Mouse (Mus musculus) gastrocnemius, postnatal 10 days (tissue): ENCODE data around the gene 2010315B03Rik. TPM values are rescaled to one million over a fixed set of nuclear protein-coding genes. Genes with fewer than 3 reads are reported as not detected.

Experiments
- DNase-seq: peaks from one replicate; pipeline ENCODE4 v3.0.0; 2021; ENCODE audit warnings: mixed read lengths
- long read RNA-seq, 2 experiments: library from polyadenylated mRNA; stranded (forward); transcript quantifications; one replicate each; pipeline ENCODE4 v2.0.0; 2021
- total RNA-seq, 2 experiments: library from RNA; stranded (reverse); gene quantifications; 2 replicates each; pipeline ENCODE4 v1.2.3; 2021

2010315B03Rik gene
- total RNA-seq, result 10 to 100 TPM in 1 of 2 experiments, 1 to 10 TPM in 1; 9.6 to 12.6 TPM
- long read RNA-seq, experiment 1, partial matches to known transcripts, result 0 of 5 reads
- long read RNA-seq, experiment 1, other reads (novel, unspliced or antisense), result 1 of 5 reads
- long read RNA-seq, experiment 2, partial matches to known transcripts, result 0 of 3 reads
- long read RNA-seq, experiment 2, other reads (novel, unspliced or antisense), result 0 of 3 reads

DNA sequence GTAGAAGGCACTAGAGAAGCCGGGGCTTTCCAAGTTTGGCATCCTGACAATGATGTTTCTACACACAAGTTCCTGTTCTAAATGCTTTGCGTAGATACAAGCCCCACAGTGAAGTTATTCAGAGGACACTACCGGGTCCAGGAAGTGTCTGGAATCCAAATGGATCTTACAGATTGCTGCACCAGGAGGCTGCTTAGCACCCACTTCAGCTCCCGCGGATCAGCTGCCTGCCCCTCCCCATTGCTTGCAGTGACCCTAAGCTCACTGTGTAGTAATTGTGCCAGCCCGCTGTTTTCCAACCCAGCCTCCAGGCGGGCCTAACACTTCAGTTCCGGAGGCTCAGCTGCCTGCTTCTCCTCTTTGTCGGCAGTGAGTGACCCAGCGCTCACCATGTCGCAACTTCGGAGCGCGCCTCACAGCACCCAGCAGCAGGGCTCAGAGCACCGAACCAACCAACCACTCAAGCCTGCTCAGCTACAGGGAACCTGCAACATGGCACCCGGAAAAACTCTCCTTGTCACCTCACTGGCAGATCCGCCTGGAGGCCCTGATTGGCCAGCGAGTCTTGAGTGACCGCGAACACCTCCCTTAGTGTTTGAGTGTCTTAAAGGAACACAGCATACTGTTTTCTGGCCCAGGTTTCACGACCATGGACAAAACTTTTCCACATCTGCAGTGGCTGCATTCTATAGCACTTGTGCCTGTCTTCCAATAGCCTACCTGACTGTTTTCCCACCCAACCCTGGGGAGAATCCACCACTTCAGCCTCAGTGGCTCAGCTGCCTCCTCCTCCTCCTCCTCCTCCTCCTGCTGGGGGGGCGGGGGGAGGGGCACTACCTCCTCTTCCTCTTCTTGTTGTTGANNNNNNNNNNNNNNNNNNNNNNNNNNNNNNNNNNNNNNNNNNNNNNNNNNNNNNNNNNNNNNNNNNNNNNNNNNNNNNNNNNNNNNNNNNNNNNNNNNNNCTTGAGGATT, at the start of gene 2010315B03Rik:
Gene 2010315B03Rik (minus strand): TSS at position 526 of the 972 bp plus-strand sequence.
- DNase-seq, result peak; percentile 72

DNA sequence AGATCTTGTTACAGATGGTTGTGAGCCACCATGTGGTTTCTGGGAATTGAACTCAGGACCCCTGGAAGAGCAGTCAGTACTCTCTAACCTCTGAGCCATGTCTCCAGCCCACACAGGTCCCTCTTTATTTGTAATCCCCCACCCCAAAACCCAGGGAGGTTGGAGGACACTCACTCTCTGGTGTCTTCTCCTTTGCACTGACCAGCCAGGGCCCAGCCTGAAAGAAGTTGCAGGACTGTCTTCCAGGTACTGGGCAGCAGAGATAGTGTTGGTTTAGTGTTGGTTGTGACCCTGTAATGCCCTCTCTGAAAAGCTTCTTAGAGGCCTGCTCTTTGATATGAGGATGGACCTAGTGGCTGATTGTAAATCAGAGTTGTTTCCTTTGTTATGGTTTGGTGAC, 994 bp downstream of the 2010315B03Rik start:
- DNase-seq, result no peak

DNA sequence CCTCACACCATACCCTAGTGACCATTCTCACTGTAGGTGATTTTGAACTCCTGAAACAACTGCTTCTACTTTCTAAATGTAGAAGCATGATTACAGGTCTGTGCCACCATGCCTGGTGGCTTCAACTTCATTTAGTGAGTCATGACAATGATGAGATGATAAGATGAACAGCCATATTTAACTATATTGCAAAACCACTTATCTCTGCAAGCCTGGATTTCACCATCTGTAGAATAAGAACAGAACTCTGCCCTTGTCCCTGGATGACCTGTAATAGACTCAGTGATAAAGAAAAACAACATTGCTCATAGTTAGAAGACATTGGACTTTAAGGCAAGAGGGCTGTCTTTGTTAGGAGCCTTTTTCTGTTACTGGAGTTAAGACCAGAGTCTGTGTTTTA, 24.2 kb downstream of the 2010315B03Rik start:
- DNase-seq, result no peak

DNA sequence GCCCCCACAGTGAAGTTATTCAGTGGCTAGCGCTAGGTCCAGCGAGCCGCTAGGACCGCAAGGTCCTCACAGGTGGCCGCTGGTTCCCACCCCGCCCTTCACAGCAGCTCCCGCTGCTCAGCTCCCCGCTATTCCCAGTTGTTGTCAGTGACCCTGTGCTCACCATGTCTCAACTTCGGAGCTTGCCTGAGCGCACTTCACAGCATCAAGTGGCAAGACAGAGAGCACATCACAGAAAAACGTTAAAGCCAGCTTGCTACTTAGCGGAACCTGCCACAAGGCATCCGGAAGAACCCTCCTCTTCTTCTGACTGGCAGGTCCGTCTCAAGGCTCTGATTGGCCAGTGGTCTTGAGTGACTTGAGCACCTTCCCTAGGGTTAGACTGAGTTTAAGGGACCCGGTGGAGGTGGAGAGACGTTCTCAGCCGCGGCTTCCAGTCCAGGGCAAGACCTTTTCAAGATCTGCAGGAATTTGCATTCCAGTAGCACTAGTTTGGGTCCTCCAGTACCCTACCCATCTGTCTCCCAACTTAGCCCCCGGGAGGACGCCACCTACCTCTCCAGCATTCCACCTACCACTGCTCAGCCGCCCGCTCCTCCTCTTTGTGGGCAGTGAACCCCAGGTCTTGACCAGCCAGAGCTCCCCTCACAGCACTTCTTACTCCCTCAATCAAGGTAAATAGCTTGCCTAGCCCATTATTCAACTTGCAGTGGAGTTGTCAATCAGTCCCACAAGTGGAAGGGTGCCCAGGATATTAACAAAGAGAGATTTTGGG, 30.4 kb downstream of the 2010315B03Rik start:
- peak; percentile 68 for DNase-seq

DNA sequence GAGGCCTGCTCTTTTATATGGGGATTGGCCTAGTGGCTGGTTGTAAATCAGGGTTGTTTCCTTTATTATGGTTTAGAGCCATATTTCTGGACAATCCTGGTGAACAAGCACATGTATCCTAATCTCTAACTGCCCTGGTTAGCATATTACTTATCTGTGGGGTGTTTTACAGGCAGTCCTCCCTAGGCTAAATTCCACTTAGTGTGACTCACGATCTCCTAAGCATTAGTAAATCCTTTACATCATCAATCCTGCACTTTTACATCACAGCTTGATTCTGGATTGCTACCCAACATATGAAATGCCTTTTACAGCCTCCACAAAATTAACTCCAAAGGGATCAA, 31.1 kb downstream of the 2010315B03Rik start:
- no peak for DNase-seq

DNA sequence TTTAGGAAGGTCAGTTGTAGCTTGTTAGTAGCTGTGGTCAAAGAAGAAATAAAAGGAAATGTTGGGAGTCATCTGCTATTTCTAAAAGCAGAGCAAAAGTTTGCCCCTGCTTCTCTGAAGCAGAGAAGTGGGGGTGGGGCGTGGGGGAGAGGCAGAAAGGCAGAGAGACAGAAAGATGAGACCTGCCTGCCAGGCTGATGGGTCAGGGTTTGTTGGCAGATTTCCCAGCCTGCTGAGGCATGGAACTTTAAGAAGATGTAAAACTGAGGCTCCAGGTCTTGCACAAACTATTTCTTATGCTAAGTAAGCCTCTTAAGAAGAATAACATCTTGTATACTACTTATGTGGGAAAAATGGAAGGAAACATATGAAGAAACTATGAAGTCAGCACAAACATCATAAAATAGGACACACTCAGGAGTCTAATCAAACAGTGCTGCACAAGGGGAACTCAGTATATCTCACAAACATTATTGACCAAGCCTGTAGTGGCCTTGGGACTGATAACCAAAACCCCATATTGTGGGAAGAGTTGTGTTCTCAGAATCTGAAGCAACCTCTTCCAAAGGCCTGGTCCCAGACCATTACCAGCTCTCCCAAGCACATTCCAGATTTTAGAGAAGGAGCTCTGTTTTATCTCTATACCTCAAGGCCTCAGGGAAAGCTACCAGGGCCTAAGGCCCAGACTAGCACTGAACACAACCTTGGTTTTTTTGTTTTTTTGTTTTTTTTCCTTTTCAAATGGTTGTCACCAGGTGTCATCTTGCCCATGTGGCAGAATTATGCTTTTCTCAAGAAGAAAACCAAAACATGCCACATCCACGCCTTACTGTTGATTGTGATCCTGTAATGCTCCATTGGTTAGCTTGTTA, 31.7 kb downstream of the 2010315B03Rik start:
- DNase-seq, result peak; percentile 23

DNA sequence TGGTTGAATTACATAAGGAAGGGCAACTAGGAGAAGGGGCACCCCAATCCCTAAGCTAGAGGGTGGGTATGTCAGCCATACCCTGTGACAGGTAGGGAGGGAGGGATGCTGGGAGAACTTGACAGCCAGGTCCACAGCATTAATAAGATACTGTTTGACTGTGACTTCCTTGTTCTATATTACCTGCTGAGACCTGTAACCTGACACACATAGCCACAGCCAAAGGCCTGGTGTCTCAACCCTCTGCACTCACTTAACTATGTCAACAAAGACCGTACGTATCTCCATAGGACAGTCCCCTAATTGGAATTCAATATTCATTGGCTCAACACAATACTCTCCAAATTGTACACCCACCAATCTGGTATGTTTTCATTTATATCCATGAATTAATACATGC, 33.2 kb downstream of the 2010315B03Rik start:
- DNase-seq, result no peak

DNA sequence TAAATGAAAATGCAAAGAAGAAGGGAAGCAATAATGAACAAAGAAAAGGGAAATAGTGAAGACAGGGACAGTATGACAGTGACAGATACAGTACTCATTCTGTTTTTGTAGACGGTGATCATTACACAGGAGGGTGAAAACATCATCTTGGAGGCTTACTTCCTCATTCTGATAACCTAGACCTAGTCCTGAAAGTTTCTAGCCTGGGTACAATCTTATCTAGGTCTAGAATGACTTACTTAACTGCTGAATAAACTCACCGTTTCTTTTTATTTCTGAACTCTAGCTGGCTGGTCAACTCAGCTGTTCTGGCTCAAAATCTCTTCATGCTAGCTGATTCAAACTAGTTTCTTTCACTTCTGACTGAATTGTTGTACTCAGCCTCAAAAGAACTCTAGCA, 37.4 kb downstream of the 2010315B03Rik start:
- no peak for DNase-seq

DNA sequence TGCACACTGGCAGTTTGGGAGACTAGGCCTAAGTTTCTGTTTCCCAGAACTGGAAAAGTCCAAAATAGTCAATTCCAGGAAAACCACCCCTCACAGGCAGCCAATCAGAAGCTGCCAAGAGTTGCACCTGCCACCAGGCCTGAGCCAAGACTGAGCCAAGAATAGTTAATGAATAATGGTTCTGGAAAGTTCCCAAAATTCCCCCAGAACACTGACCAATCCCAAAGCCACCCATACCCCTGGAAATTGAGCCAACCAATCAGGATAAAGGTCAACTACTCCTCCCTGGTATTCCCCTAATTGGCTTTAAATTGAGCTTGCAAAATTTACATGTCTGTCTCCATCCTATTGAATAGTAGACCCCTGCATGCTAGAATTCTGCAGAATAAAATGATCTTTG, 39.3 kb downstream of the 2010315B03Rik start:
- DNase-seq, result no peak

DNA sequence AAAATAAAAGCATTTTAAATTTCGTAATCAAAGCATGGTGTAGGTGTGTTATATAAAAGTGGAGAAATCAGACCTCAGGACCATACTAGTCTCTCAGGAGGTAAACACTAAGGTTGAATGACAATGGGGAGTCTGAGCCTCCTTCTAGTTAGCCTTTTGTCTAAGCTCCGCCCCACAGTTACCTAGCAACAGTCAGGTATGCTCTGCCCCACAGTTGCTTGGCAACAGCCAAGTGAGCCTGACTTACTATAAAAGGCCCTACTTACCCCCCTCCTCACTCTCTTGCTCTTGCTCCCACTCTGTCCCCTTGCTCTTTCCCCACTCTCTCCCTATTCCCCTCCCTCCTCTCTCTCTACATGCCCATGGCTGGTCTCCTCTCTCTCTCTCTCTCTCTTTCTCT, 44.6 kb downstream of the 2010315B03Rik start:
- no peak for DNase-seq

DNA sequence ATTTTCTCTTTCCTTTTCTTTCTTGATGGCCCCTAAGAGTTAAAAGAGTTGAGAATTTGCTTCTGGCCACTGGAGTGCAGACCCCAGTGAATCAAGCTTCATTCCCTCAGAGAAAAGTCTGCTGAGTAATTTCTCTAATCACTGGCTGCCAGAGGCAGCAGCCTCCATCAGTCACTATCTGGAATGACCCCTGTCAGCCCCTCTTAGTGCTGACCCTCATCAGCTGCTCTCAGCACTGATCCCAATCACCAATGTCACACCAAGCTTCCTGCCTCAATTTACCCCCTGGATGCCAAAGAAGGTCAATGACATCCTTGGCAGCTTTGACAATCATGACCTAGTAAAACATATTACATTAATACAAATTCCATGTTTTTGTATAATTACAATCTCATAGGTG, 45.0 kb downstream of the 2010315B03Rik start:
- no peak for DNase-seq

DNA sequence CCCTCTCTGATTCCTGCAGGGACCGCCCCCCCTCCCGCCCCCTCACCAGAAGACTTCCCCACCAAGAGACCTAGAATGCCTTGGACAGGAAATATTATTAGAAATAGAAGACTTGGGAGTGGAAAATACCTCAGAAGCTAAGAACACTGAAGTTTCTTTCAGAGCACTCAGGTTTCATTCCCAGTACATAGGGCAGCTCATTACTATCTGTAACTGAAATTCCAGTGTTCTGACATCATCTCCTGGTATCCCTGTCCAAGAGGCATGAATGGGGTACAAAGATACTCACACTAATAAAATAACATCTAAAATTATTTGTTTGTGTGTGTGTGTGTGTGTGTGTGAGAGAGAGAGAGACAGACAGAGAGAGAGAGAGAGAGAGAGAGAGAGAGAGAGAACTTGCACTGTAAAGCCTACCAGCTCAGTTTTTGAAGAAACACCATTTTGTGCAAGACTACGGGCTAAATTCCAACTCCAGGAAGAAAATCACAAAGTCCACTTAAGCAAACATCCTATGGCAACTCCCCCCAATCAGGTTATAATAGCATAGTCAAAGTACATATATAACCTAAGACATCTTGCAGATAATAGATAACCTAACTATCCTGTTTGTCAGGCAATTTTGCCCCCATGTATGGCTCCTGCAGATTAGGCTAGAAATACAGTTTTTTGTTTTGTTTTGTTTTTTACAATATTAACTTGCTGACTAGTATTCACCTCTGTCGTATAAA, 49.3 kb downstream of the 2010315B03Rik start:
- no peak for DNase-seq

DNA sequence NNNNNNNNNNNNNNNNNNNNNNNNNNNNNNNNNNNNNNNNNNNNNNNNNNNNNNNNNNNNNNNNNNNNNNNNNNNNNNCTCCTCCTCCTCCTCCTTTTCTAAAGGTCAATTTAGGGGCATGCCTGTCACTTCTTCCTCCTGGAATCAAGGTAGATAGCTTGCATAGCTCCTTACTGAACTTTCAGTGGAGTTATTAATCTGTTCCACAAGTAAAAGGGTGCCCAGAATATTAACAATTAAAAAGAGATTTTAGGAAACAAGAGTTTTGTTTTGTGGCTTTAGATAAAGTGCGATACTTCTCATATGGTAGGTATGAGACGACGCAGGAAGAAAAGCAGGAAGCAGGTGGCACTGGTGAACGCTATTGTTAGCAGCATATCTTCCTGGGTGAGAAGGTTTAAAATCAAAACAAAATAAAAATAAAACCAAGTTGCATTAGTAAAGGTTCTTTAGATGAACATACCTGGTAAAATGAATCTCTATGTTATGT, 54.4 kb downstream of the 2010315B03Rik start:
- no peak for DNase-seq

DNA sequence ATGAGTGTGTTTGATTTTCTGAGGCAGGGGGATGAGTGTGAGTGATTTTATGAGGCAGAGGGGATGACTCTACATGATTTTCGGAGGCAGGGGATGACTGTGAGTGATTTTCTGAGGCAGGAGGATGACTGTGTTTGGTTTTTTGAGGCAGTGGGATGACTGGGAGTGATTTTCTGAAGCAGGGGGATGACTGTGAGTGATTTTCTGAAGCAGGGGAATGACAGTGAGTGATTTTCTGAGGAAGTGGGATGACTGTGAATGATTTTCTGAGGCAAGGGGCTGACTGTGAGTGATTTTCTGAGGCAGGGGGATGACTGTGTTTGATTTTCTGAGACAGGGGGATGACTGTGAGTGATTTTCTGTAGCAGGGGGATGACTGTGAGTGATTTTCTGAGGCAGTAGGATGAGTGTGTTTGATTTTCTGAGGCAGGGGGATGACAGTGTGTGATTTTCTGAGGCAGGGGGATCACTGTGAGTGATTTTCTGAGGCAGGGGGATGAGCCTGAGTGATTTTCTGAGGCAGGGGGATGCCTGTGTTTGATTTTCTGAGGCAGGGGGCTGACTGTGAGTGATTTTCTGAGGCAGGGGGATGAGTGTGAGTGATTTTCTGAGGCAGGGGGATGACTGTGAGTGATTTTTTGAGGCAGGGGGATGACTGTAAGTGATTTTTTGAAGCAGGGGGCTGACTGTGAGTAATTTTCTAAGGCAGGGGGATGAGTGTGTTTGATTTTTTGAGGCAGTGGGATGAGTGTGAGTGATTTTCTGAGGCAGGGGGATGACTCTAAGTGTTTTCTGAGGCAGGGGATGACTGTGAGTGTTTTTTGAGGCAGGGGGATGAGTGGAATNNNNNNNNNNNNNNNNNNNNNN, 55.1 kb downstream of the 2010315B03Rik start:
- DNase-seq, result no peak

DNA sequence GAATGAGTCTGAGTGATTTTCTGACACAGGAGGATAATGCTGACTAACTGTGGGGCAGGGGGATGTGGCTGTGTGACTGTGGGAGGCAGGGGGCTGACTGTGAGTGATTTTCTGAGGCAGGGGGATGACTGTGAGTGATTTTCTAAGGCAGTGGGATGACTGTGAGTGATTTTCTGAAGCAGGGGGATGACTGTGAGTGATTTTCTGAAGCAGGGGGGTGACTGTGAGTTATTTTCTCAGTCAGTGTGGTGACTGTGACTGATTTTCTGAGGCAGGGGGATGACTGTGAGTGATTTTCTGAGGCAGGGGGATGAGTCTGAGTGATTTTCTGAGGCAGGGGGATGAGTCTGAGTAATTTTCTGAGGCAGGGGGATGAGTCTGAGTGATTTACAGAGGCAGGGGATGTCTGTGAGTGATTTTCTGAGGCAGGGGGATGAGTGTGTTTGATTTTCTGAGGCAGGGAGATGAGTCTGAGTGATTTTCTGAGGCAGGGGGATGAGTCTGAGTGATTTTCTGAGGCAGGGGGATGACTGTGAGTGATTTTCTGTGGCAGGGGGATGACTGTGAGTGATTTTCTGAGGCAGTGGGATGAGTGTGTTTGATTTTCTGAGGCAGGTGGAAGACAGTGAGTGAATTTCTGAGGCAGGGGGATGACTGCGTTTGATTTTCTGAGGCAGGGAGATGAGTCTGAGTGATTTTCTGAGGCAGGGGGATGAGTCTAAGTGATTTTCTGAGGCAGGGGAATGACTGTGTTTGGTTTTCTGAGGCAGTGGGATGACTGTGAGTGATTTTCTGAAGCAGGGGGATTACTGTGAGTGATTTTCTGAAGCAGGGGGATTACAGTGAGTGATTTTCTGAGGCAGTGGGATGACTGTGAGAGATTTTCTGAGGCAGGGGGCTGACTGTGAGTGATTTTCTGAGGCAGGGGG, 56.0 kb downstream of the 2010315B03Rik start:
- DNase-seq, result peak; percentile 38

DNA sequence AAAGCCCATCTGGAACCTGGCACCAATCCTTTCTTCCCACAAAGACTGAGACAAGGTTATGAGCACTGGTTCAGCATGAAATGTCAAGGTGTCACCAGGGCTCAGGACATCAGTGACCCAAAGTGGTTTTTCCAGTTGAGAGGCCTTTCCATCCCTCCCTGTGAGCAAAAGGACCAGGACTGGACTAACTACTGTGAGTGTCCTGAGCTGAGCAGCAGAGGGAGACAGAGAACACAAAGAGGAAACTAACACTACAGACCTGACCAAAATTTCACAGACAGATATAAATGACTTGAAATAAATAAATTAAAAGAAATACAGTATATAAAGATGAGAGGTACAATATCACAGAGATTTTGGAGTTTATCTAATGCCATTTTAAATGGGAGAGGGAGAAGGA, 61.1 kb downstream of the 2010315B03Rik start:
- DNase-seq, result no peak
